Mouse (Mus musculus) CH12.LX (cell line): ENCODE results near the gene Tmem125. TPM values are rescaled to one million over a fixed set of nuclear protein-coding genes. Genes with fewer than 3 reads are reported as not detected.

Source experiments
- DNase-seq: peaks from one replicate; pipeline ENCODE4 v3.0.0-alpha.2; 2013; ENCODE audit errors: extremely low read depth
- H3K27ac ChIP-seq: 2 replicates; pipeline ENCODE4 v1.5.1; 2012; ENCODE audit warnings: low read depth, mild to moderate bottlenecking, control low read depth, moderate library complexity; ENCODE audit not compliant: insufficient read depth
- H3K27me3 ChIP-seq: replicated peaks from 2 replicates; pipeline ENCODE3; 2012; ENCODE audit warnings: inconsistent platforms
- H3K36me3 ChIP-seq, 2 experiments: replicated peaks in 1 of 2; 2 replicates each; pipeline versions ENCODE3 to v1.6.1; 2012; ENCODE audit warnings: inconsistent platforms in 1 of 2, low read length in 1 of 2, mild to moderate bottlenecking in 1 of 2, mixed read lengths in 1 of 2, moderate library complexity in 1 of 2; ENCODE audit not compliant: control insufficient read depth in 1 of 2, insufficient read depth in 1 of 2
- H3K4me1 ChIP-seq, 2 experiments: 2 replicates each; pipeline ENCODE4 v1.6.1; 2012; ENCODE audit warnings: inconsistent platforms in 1 of 2, moderate library complexity in 1 of 2; ENCODE audit not compliant: insufficient read depth in 2 of 2, control insufficient read depth in 1 of 2
- H3K4me2 ChIP-seq: 2 replicates; pipeline ENCODE4 v1.6.1; 2012; ENCODE audit warnings: low read depth, mild to moderate bottlenecking, control low read depth; ENCODE audit not compliant: poor library complexity, insufficient read depth, severe bottlenecking
- H3K4me3 ChIP-seq, 3 experiments: fragments of 150-350 bp in 1 of 3; sonication (generic) in 1 of 3; replicated peaks in 1 of 3; 2 replicates each; pipeline versions ENCODE3 to v1.5.1; 2011 to 2012; ENCODE audit warnings: low read depth in 2 of 3, low read length in 2 of 3, mild to moderate bottlenecking in 2 of 3, moderate library complexity in 2 of 3, control low read depth in 1 of 3, improper control_type of control experiment in 1 of 3, inconsistent platforms in 1 of 3, mixed read lengths in 1 of 3; ENCODE audit not compliant: poor library complexity in 1 of 3
- H3K79me2 ChIP-seq: replicated peaks from 2 replicates; pipeline ENCODE4 v1.6.1; 2012; ENCODE audit warnings: mild to moderate bottlenecking, moderate library complexity; ENCODE audit not compliant: control insufficient read depth, poor library complexity, insufficient read depth, severe bottlenecking; ENCODE audit errors: extremely low read depth
- H3K9ac ChIP-seq: 2 replicates; pipeline ENCODE4 v1.6.1; 2012; ENCODE audit warnings: low read depth, mild to moderate bottlenecking, control low read depth, moderate library complexity; ENCODE audit not compliant: insufficient read depth
- H3K9me3 ChIP-seq: replicated peaks from 2 replicates; pipeline ENCODE3; 2012; ENCODE audit warnings: low read length, inconsistent platforms, mixed read lengths
- BHLHE40 ChIP-seq: IDR thresholded peaks from 2 replicates; pipeline ENCODE4 v1.6.1; 2011; ENCODE audit warnings: mild to moderate bottlenecking, low read depth, low read length, improper control_type of control experiment
- CHD1 ChIP-seq: IDR thresholded peaks from 2 replicates; pipeline ENCODE4 v1.6.1; 2012; ENCODE audit warnings: low read depth, low read length, improper control_type of control experiment, inconsistent platforms
- CHD2 ChIP-seq: IDR thresholded peaks from 2 replicates; pipeline ENCODE4 v1.6.1; 2011; ENCODE audit warnings: low read length, improper control_type of control experiment
- CTCF ChIP-seq, 2 experiments: IDR thresholded peaks in 1 of 2; conservative IDR thresholded peaks in 1 of 2; 2 replicates each; pipeline ENCODE4 v1.5.1; 2011 to 2012; ENCODE audit warnings: low read depth in 2 of 2, low read length in 2 of 2, improper control_type of control experiment in 1 of 2, inconsistent platforms in 1 of 2, mild to moderate bottlenecking in 1 of 2, moderate library complexity in 1 of 2
- E2F4 ChIP-seq: IDR thresholded peaks from 2 replicates; pipeline ENCODE4 v1.6.1; 2011; ENCODE audit warnings: low read depth, low read length, improper control_type of control experiment; ENCODE audit not compliant: insufficient replicate concordance
- ELF1 ChIP-seq: IDR thresholded peaks from 2 replicates; pipeline ENCODE4 v1.6.1; 2014; ENCODE audit warnings: low read depth, mild to moderate bottlenecking, inconsistent platforms, low read length, improper control_type of control experiment
- EP300 ChIP-seq: IDR thresholded peaks from 2 replicates; pipeline ENCODE4 v1.6.1; 2011; ENCODE audit warnings: low read length, improper control_type of control experiment
- ETS1 ChIP-seq: conservative IDR thresholded peaks from 2 replicates; pipeline ENCODE4 v1.6.1; 2012; ENCODE audit warnings: low read depth, mild to moderate bottlenecking, inconsistent platforms, low read length, improper control_type of control experiment, moderate library complexity
- GABPA ChIP-seq: IDR thresholded peaks from 2 replicates; pipeline ENCODE4 v1.6.1; 2012; ENCODE audit warnings: low read depth, low read length, improper control_type of control experiment, inconsistent platforms; ENCODE audit not compliant: insufficient replicate concordance
- HCFC1 ChIP-seq: IDR thresholded peaks from 2 replicates; pipeline ENCODE4 v1.6.1; 2012; ENCODE audit warnings: low read depth, mild to moderate bottlenecking, inconsistent platforms, low read length, improper control_type of control experiment
- IRF4 ChIP-seq: IDR thresholded peaks from 2 replicates; pipeline ENCODE4 v1.6.1; 2014; ENCODE audit warnings: low read depth, mild to moderate bottlenecking, inconsistent platforms, low read length, improper control_type of control experiment
- JUN ChIP-seq: IDR thresholded peaks from 2 replicates; pipeline ENCODE4 v1.6.1; 2011; ENCODE audit warnings: low read depth, mild to moderate bottlenecking, low read length, improper control_type of control experiment, moderate library complexity; ENCODE audit not compliant: insufficient read depth
- JUND ChIP-seq: conservative IDR thresholded peaks from 2 replicates; pipeline ENCODE4 v1.6.1; 2011; ENCODE audit warnings: low read depth, low read length, improper control_type of control experiment
- KAT2A ChIP-seq: IDR thresholded peaks from 2 replicates; pipeline ENCODE4 v1.6.1; 2012; ENCODE audit warnings: low read length, improper control_type of control experiment, inconsistent platforms; ENCODE audit not compliant: insufficient replicate concordance
- MAX ChIP-seq: IDR thresholded peaks from 2 replicates; pipeline ENCODE4 v1.6.1; 2011; ENCODE audit warnings: low read length, improper control_type of control experiment
- MAZ ChIP-seq: IDR thresholded peaks from 2 replicates; pipeline ENCODE4 v1.6.1; 2012; ENCODE audit warnings: low read depth, mild to moderate bottlenecking, inconsistent platforms, low read length, improper control_type of control experiment, moderate library complexity
- MEF2A ChIP-seq: IDR thresholded peaks from 2 replicates; pipeline ENCODE4 v1.6.1; 2014; ENCODE audit warnings: low read depth, mild to moderate bottlenecking, inconsistent platforms, low read length, improper control_type of control experiment, borderline replicate concordance
- MXI1 ChIP-seq: IDR thresholded peaks from 2 replicates; pipeline ENCODE4 v1.6.1; 2011; ENCODE audit warnings: mild to moderate bottlenecking, low read depth, low read length, improper control_type of control experiment
- MYC ChIP-seq: IDR thresholded peaks from 2 replicates; pipeline ENCODE4 v1.6.1; 2011; ENCODE audit warnings: low read depth, mild to moderate bottlenecking, improper control_type of control experiment, low read length
- NELFE ChIP-seq: IDR thresholded peaks from 2 replicates; pipeline ENCODE4 v1.6.1; 2011; ENCODE audit warnings: low read depth, low read length, improper control_type of control experiment
- NRF1 ChIP-seq: IDR thresholded peaks from 2 replicates; pipeline ENCODE4 v1.6.1; 2014; ENCODE audit warnings: low read depth, mild to moderate bottlenecking, inconsistent platforms, low read length, improper control_type of control experiment, moderate library complexity
- PAX5 ChIP-seq: IDR thresholded peaks from 2 replicates; pipeline ENCODE4 v1.6.1; 2012; ENCODE audit warnings: low read length, inconsistent platforms, mixed read lengths
- POLR2A ChIP-seq: IDR thresholded peaks from 2 replicates; pipeline ENCODE4 v1.6.1; 2011; ENCODE audit warnings: low read depth, mild to moderate bottlenecking, improper control_type of control experiment, low read length
- RAD21 ChIP-seq: IDR thresholded peaks from 2 replicates; pipeline ENCODE4 v1.6.1; 2011; ENCODE audit warnings: low read depth, mild to moderate bottlenecking, low read length, improper control_type of control experiment, moderate library complexity
- RCOR1 ChIP-seq: conservative IDR thresholded peaks from 2 replicates; pipeline ENCODE4 v1.6.1; 2012; ENCODE audit warnings: low read depth, mild to moderate bottlenecking, inconsistent platforms, low read length, improper control_type of control experiment
- SIN3A ChIP-seq: IDR thresholded peaks from 2 replicates; pipeline ENCODE4 v1.6.1; 2012; ENCODE audit warnings: low read length, improper control_type of control experiment, inconsistent platforms
- SMC3 ChIP-seq: IDR thresholded peaks from 2 replicates; pipeline ENCODE4 v1.6.1; 2011; ENCODE audit warnings: low read depth, low read length, improper control_type of control experiment
- TBP ChIP-seq: conservative IDR thresholded peaks from 2 replicates; pipeline ENCODE4 v1.6.1; 2011; ENCODE audit warnings: low read depth, low read length, improper control_type of control experiment
- TCF12 ChIP-seq: IDR thresholded peaks from 2 replicates; pipeline ENCODE4 v1.6.1; 2014; ENCODE audit warnings: low read depth, mild to moderate bottlenecking, inconsistent platforms, low read length, improper control_type of control experiment
- UBTF ChIP-seq: IDR thresholded peaks from 2 replicates; pipeline ENCODE4 v1.6.1; 2012; ENCODE audit warnings: low read depth, mild to moderate bottlenecking, inconsistent platforms, low read length, improper control_type of control experiment, moderate library complexity
- USF1 ChIP-seq: IDR thresholded peaks from 2 replicates; pipeline ENCODE4 v1.6.1; 2014; ENCODE audit warnings: low read depth, mild to moderate bottlenecking, inconsistent platforms, low read length, improper control_type of control experiment
- USF2 ChIP-seq: conservative IDR thresholded peaks from 2 replicates; pipeline ENCODE4 v1.6.1; 2011; ENCODE audit warnings: low read depth, low read length, improper control_type of control experiment
- ZC3H11A ChIP-seq: IDR thresholded peaks from 2 replicates; pipeline ENCODE4 v1.6.1; 2012; ENCODE audit warnings: low read depth, mild to moderate bottlenecking, inconsistent platforms, low read length, improper control_type of control experiment
- ZKSCAN1 ChIP-seq: IDR thresholded peaks from 2 replicates; pipeline ENCODE4 v1.6.1; 2012; ENCODE audit warnings: low read depth, inconsistent platforms, low read length, improper control_type of control experiment, borderline replicate concordance
- ZMIZ1 ChIP-seq: IDR thresholded peaks from 2 replicates; pipeline ENCODE4 v1.6.1; 2012; ENCODE audit warnings: low read depth, mild to moderate bottlenecking, inconsistent platforms, low read length, improper control_type of control experiment
- ZNF384 ChIP-seq: IDR thresholded peaks from 2 replicates; pipeline ENCODE4 v1.6.1; 2012; ENCODE audit warnings: low read depth, low read length, improper control_type of control experiment, inconsistent platforms
- dilution Hi-C: fragments of 300-500 bp; cut with MboI; formaldehyde crosslinking; loops from 2 replicates; pipeline ENCODE4 v1.14.3; 2020; ENCODE audit warnings: low sequenced_read_pairs; ENCODE audit not compliant: extremely low pct_unique_long_range_greater_than_20kb, extremely low pct_ligation_motif_present
- in situ Hi-C: fragments of 300-500 bp; cut with MboI; formaldehyde crosslinking; loops from 3 replicates; pipeline ENCODE4 v1.14.3; 2019; ENCODE audit warnings: low sequenced_read_pairs, low pct_ligation_motif_present, low pct_unique_long_range_greater_than_20kb, mixed read lengths
- polyA plus RNA-seq: library from polyadenylated mRNA; unstranded; fragments of >175 nt; gene quantifications from 2 replicates; pipeline ENCODE4 v1.2.1, GENCODE M21; 2012; ENCODE audit warnings: low read depth; ENCODE audit not compliant: insufficient read length
- total RNA-seq, 2 experiments: library from RNA; depleted of rRNA; stranded (reverse); fragments of 300-350 nt in 1 of 2; fragments of >200 nt in 1 of 2; gene quantifications; 2 replicates each; pipeline ENCODE4 v1.2.3; 2012 to 2014

Gene Tmem125
- total and polyA plus RNA-seq, 3 experiments = not detected

GRCm38 (mm10) chr4:118566161-118566676 lies 22.4 kb upstream of the Tmem125 start:
- H3K9me3 ChIP-seq = peaks cover 4% of the 10 kb centered on the region
- H3K4me3 ChIP-seq = no peak overlapping the region
- H3K9ac ChIP-seq = no peak overlapping the region
- in situ Hi-C loops = loop anchor here (10.0 kb wide), 1 partner anchor 341 kb away; no protein-coding TSS in a partner anchor
- TF ChIP-seq CTCF (conservative IDR thresholded peaks at IDR 0.05 in 1 of 2, IDR thresholded peaks at IDR 0.05 in 1 of 2; ENCODE audit: low read depth in 2 of 2, low read length in 2 of 2) (peak; percentile 96 to 100), MYC (no peak), ZNF384 (no peak), MAZ (0 out of 2 replicates have a peak, but pooled peaks have one; percentile 29), RCOR1 (no peak; the same call in 1 of the 2 replicates), USF1 (no peak), JUND (0 out of 2 replicates have a peak, but pooled peaks have one; percentile 45), CHD2 (no peak), SIN3A (0 out of 2 replicates have a peak, but pooled peaks have one; percentile 28), RAD21 (peak; percentile 79), EP300 (no peak), POLR2A (no peak), CHD1 (no peak), ZMIZ1 (no peak), TBP (no peak), MXI1 (no peak), ETS1 (no peak), GABPA (no peak), IRF4 (peak; percentile 32; the same call in 1 of the 2 replicates), NRF1 (no peak), MEF2A (no peak), PAX5 (no peak), BHLHE40 (no peak), JUN (no peak), USF2 (no peak), ELF1 (no peak), UBTF (no peak), SMC3 (peak; percentile 77), KAT2A (no peak), NELFE (peak; percentile 96), E2F4 (no peak), HCFC1 (no peak), MAX (no peak), ZKSCAN1 (no peak), TCF12 (0 out of 2 replicates have a peak, but pooled peaks have one; percentile 33), ZC3H11A (no peak)
- TF ChIP-seq, all 38 proteins: peak for 9
- no peak overlapping the region for H3K4me2 ChIP-seq
- peaks cover 90% of the 10 kb centered on the region for H3K27me3 ChIP-seq
- DNase-seq = peak; percentile 66
- no peak overlapping the region for H3K27ac ChIP-seq
- H3K4me1 ChIP-seq = no peaks in the 10 kb centered on the region
- no peaks in the 10 kb centered on the region for H3K79me2 ChIP-seq
- dilution Hi-C loops = no loop called here
- H3K36me3 ChIP-seq = no peaks in the 10 kb centered on the region
